Mouse (Mus musculus): ENCODE results near the gene Eif4a3.

- TF ChIP-seq CTCF (IDR thresholded peaks at IDR 0.05 in 2 of 3, conservative IDR thresholded peaks at IDR 0.05 in 1 of 3; ENCODE audit: control insufficient read depth in 1 of 3, insufficient read depth in 1 of 3, low read depth in 2 of 3, low read length in 3 of 3, poor library complexity in 1 of 3, severe bottlenecking in 1 of 3) (peak; percentile 47 to 83 (median 67)), CHD2 (IDR thresholded peaks at IDR 0.05; ENCODE audit: low read length) (no peak), SIN3A (IDR thresholded peaks at IDR 0.05; ENCODE audit: low read length) (no peak), MEF2A (IDR thresholded peaks at IDR 0.05; ENCODE audit: extremely low read depth, insufficient replicate concordance, low read depth, low read length, poor library complexity, severe bottlenecking) (no peak), ZC3H11A (IDR thresholded peaks at IDR 0.05; ENCODE audit: low read depth, low read length) (0 out of 2 replicates have a peak, but pooled peaks have one; percentile 11), MAX (IDR thresholded peaks at IDR 0.05; ENCODE audit: low read length) (no peak), POLR2A (IDR thresholded peaks at IDR 0.05; ENCODE audit: control insufficient read depth in 1 of 2, insufficient read depth in 1 of 2, low read depth in 1 of 2, low read length in 2 of 2, poor library complexity in 1 of 2) (no peak), EP300 (IDR thresholded peaks at IDR 0.05; ENCODE audit: low read depth in 1 of 2, low read length in 2 of 2) (no peak), USF2 (IDR thresholded peaks at IDR 0.05; ENCODE audit: borderline replicate concordance in 1 of 2, insufficient read depth in 1 of 2, low read depth in 1 of 2, low read length in 2 of 2) (no peak), KAT2A (conservative IDR thresholded peaks at IDR 0.05; ENCODE audit: low read depth, low read length) (no peak), TCF12 (IDR thresholded peaks at IDR 0.05; ENCODE audit: low read depth, low read length) (no peak), RAD21 (IDR thresholded peaks at IDR 0.05; ENCODE audit: low read depth, low read length) (peak; percentile 37)
Measured at GRCm38 (mm10) chr11:119249011-119249410, 50.9 kb downstream of the Eif4a3 start.
